Mouse (Mus musculus) ES-Bruce4 (cell line): ENCODE measurements around the gene Sipa1l1.

Source experiments
- CTCF ChIP-seq: IDR thresholded peaks from one replicate; pipeline ENCODE4 v1.8.1; 2011; ENCODE audit warnings: low read depth, low read length
- POLR2A ChIP-seq: IDR thresholded peaks from one replicate; pipeline ENCODE4 v1.8.1; 2011; ENCODE audit warnings: low read length; ENCODE audit not compliant: insufficient read depth

- TF ChIP-seq CTCF (no peak), POLR2A (no peak)
Measured at GRCm38 (mm10) chr12:82246422-82246821, 77.3 kb downstream of the Sipa1l1 start.
